Mouse (Mus musculus): ENCODE measurements at regions not wholly inside any gene's neighbourhood (a gene's known extent, or its start where the extent isn't known, plus 50 kb on each side); places are given as distances from the start of the nearest gene placed in this dataset.

DNA sequence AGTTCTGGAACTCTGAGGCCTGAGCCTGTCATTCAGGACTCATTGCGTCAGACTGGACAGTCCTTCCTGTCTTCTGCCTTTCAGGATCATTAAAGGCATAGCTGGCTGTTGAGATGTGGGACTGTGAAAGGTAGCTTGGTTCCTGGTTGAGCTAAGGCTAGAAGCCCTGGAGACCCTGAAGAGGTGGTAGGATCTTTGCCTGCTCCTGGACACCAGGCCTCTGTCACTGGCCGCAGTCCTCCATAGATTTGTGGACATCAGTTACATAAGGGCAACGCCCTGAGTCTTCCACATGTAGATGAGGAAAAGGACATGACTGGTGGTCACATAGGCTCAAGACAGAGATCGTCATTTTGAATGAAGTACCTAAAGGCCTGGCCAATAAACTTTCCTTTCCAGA lies 127.9 kb downstream of the Opa1 start:
- Histone ChIP-seq H3K36me3 (ENCODE audit: control insufficient read depth, insufficient read depth, low read length) (no peaks in the 10 kb centered on the region), H3K4me3 (ENCODE audit: control insufficient read depth, low read depth, low read length) (no peak overlapping the region), H3K27me3 (ENCODE audit: control insufficient read depth, insufficient read depth, low read length) (no peaks in the 10 kb centered on the region), H3K4me1 (ENCODE audit: control insufficient read depth, insufficient read depth, low read length) (peaks cover 4% of the 10 kb centered on the region), H3K27ac (ENCODE audit: control insufficient read depth, insufficient read depth, low read depth, low read length) (no peak overlapping the region)
- TF ChIP-seq POLR2A (IDR thresholded peaks at IDR 0.05; ENCODE audit: control insufficient read depth, low read depth, low read length) (no peak), CTCF (IDR thresholded peaks at IDR 0.05; ENCODE audit: control insufficient read depth, insufficient read depth, insufficient replicate concordance, low read depth, low read length) (no peak)

DNA sequence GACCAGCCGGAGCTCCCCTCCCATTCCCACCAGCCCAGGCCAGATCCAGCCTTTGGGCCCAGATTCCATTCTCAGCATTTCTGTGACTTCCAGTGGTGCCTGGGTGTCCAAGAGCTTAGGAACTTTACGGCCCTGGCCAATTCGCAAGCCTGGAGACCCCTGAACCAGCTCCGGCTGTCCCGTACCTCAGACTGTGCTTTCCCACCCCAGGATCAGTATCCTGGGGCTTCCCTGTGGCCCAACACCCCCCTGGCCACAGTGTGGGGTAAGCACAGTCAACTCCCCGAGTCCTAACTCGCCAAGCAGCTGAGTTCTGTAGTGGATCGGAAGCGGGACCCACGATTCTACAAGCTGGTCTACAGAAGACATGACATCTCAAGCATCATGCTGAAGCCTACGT lies 128.5 kb downstream of the Opa1 start:
- H3K27me3 ChIP-seq (ENCODE audit: control insufficient read depth, insufficient read depth, low read length): no peaks in the 10 kb centered on the region
- H3K4me3 ChIP-seq (ENCODE audit: control insufficient read depth, low read depth, low read length): peak overlapping the region; percentile 74
- no peaks in the 10 kb centered on the region for H3K36me3 ChIP-seq (ENCODE audit: control insufficient read depth, insufficient read depth, low read length)
- peak overlapping the region; percentile 33; the same call in 1 of the 2 replicates for H3K27ac ChIP-seq (ENCODE audit: control insufficient read depth, insufficient read depth, low read depth, low read length)
- H3K4me1 ChIP-seq (ENCODE audit: control insufficient read depth, insufficient read depth, low read length): peaks cover 4% of the 10 kb centered on the region
- TF ChIP-seq POLR2A (IDR thresholded peaks at IDR 0.05; ENCODE audit: control insufficient read depth, low read depth, low read length): no peak

DNA sequence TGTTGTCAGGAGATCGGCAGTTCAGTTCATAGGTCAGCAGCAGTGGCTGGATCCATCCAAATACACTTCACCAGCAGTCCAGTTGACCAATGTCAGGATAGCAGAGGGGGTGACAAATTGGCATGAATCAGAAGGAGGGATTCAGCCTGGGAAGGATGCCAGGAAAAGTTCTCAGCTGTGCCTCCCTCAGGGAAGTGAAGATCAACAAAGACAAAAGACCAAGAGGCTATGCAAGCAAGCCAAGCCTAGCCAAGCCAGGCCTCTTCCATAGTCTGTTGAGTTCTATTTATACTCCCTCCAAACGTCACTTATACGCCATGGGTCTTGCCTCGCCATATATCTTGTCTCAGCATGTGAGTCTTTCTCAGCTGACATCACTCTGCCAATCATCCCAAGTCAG lies 129.9 kb downstream of the Opa1 start:
- no peak overlapping the region for H3K27ac ChIP-seq (ENCODE audit: control insufficient read depth, insufficient read depth, low read depth, low read length)
- H3K4me3 ChIP-seq (ENCODE audit: control insufficient read depth, low read depth, low read length): no peak overlapping the region
- H3K36me3 ChIP-seq (ENCODE audit: control insufficient read depth, insufficient read depth, low read length): no peaks in the 10 kb centered on the region
- no peaks in the 10 kb centered on the region for H3K27me3 ChIP-seq (ENCODE audit: control insufficient read depth, insufficient read depth, low read length)
- TF ChIP-seq CTCF (IDR thresholded peaks at IDR 0.05; ENCODE audit: control insufficient read depth, insufficient read depth, insufficient replicate concordance, low read depth, low read length) (no peak), POLR2A (IDR thresholded peaks at IDR 0.05; ENCODE audit: control insufficient read depth, low read depth, low read length) (no peak)
- H3K4me1 ChIP-seq (ENCODE audit: control insufficient read depth, insufficient read depth, low read length): peaks cover 6% of the 10 kb centered on the region

DNA sequence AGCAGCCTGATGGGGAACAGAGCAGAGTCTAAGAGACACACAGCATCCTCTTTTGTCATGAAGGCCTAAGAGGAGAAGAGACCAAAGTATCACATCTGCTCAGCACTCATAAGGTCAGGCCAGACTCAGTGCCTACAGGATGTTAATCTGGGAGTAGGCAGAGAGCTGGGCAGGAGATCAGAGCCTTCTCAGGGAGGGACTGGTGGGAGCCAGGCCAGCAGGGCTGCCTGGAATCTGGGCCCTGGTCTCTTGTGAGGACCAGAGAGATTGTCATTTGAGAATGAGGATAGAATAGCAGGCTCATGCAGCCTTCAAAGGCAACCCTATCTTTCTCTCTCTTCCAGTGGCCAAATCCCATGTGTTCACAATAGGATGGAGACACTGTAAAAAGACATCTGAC lies 132.3 kb downstream of the Opa1 start:
- Histone ChIP-seq H3K27ac (ENCODE audit: control insufficient read depth, insufficient read depth, low read depth, low read length) (no peak overlapping the region), H3K27me3 (ENCODE audit: control insufficient read depth, insufficient read depth, low read length) (no peaks in the 10 kb centered on the region), H3K4me1 (ENCODE audit: control insufficient read depth, insufficient read depth, low read length) (peaks cover 11% of the 10 kb centered on the region), H3K4me3 (ENCODE audit: control insufficient read depth, low read depth, low read length) (no peak overlapping the region), H3K36me3 (ENCODE audit: control insufficient read depth, insufficient read depth, low read length) (no peaks in the 10 kb centered on the region)
- TF ChIP-seq POLR2A (IDR thresholded peaks at IDR 0.05; ENCODE audit: control insufficient read depth, low read depth, low read length): no peak

DNA sequence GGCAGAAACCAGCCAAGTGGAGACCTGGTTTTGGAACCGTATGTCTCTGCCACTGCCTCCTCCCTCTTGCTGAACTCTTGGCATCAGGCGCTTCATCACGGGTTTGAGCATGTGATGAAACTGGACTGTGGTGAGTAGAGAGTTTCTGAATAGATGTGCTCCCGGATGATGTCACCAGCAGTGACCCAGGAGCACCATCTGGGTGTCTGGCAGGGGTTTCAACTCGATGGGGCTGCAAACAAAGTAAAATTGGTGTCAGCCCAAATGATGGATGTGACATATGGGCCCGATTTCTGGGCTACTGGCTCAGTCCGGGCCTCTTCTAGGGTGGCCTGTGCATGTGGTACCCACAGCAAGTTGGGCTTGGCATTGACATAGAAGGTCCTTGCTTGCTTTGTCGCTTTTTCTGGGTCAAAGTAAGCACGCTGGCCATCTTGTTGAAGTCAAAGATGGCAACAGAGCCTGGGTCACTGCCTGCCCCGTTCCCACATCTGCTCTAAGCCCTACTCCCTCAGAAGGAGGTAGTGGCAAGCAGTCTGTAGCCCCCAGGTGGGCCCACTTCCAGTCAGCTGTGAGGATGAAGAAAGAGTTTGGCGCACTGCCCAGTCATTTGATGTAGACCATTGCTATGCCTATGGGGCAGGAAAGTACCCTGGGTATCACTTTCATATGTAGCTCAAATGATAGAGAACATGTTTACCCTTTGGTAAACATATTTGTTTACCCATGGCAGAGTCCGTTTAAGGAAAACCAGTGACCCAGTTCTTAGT lies 133.0 kb downstream of the Opa1 start:
- Histone ChIP-seq H3K4me3 (ENCODE audit: control insufficient read depth, low read depth, low read length) (no peak overlapping the region), H3K27ac (ENCODE audit: control insufficient read depth, insufficient read depth, low read depth, low read length) (no peak overlapping the region), H3K4me1 (ENCODE audit: control insufficient read depth, insufficient read depth, low read length) (peaks cover 11% of the 10 kb centered on the region), H3K36me3 (ENCODE audit: control insufficient read depth, insufficient read depth, low read length) (no peaks in the 10 kb centered on the region), H3K27me3 (ENCODE audit: control insufficient read depth, insufficient read depth, low read length) (no peaks in the 10 kb centered on the region)
- TF ChIP-seq POLR2A (IDR thresholded peaks at IDR 0.05; ENCODE audit: control insufficient read depth, low read depth, low read length) (no peak), CTCF (IDR thresholded peaks at IDR 0.05; ENCODE audit: control insufficient read depth, insufficient read depth, insufficient replicate concordance, low read depth, low read length) (no peak)

DNA sequence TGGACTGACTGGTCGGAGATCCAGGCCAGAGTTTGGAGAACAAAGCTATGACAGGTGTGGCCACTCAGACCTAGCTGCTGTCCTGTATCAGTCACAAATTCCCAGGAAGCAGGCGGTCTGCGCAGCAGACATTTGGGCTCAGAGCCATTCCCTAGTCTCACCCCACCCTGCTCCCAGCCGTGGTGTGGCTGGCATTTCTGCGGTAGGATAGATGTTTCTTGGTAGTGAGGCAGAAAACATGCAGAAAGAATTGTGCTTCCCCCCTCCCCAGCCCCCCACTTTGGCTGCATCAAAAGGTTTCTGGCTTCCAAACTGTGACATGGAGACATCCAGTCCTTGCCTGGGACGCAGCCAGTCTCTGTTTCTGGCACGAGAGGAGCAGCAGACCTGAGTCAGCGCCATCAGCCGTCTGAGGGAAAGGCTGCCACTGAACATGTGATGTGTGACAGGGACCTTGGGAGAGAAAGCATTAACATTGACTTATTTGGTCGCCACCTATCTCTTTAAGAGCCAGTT lies 135.5 kb downstream of the Opa1 start:
- Histone ChIP-seq H3K4me1 (ENCODE audit: control insufficient read depth, insufficient read depth, low read length) (peaks cover 7% of the 10 kb centered on the region; the same call in 1 of the 2 replicates), H3K4me3 (ENCODE audit: control insufficient read depth, low read depth, low read length) (no peak overlapping the region), H3K27ac (ENCODE audit: control insufficient read depth, insufficient read depth, low read depth, low read length) (no peak overlapping the region), H3K36me3 (ENCODE audit: control insufficient read depth, insufficient read depth, low read length) (no peaks in the 10 kb centered on the region), H3K27me3 (ENCODE audit: control insufficient read depth, insufficient read depth, low read length) (no peaks in the 10 kb centered on the region)
- no peak for TF ChIP-seq POLR2A (IDR thresholded peaks at IDR 0.05; ENCODE audit: control insufficient read depth, low read depth, low read length)
- TF ChIP-seq CTCF (IDR thresholded peaks at IDR 0.05; ENCODE audit: control insufficient read depth, insufficient read depth, insufficient replicate concordance, low read depth, low read length): no peak

DNA sequence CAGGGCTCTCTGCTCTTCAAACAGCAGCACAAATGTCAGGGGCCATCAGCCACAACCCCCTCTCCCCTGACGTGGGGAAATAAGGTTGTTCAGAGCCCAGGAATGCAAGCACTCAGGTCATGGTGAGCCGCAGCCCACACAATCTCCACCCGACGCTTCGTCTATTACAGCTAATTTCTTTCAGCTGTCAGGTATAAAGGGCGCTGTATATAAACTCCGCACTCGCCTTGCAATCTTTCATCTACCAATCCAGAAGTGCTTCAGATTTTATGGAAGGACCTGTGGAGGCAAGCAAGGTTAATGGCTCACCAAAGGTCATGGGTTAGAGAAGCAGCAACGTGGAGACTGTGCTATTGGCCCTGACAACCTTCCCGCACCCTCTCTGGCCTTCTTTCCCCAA lies 139.8 kb downstream of the Opa1 start:
- no peaks in the 10 kb centered on the region for H3K36me3 ChIP-seq (ENCODE audit: control insufficient read depth, insufficient read depth, low read length)
- TF ChIP-seq CTCF (IDR thresholded peaks at IDR 0.05; ENCODE audit: control insufficient read depth, insufficient read depth, insufficient replicate concordance, low read depth, low read length) (no peak), POLR2A (IDR thresholded peaks at IDR 0.05; ENCODE audit: control insufficient read depth, low read depth, low read length) (no peak)
- no peaks in the 10 kb centered on the region for H3K27me3 ChIP-seq (ENCODE audit: control insufficient read depth, insufficient read depth, low read length)
- H3K4me1 ChIP-seq (ENCODE audit: control insufficient read depth, insufficient read depth, low read length): peaks cover 10% of the 10 kb centered on the region
- no peak overlapping the region for H3K4me3 ChIP-seq (ENCODE audit: control insufficient read depth, low read depth, low read length)
- H3K27ac ChIP-seq (ENCODE audit: control insufficient read depth, insufficient read depth, low read depth, low read length): no peak overlapping the region
